Mouse (Mus musculus) erythroid progenitor cell, adult 5-6 weeks (primary cell): ENCODE data around the gene Chd3. TPM values are rescaled to one million over a fixed set of nuclear protein-coding genes. Genes with fewer than 3 reads are reported as not detected.

Experiments
- ATAC-seq: replicated peaks from 2 replicates; pipeline ENCODE4 v1.8.0; 2016; ENCODE audit warnings: moderate number of reproducible peaks, mild to moderate bottlenecking, moderate TSS enrichment, inconsistent platforms; ENCODE audit not compliant: poor library complexity, low FRiP score, severe bottlenecking
- total RNA-seq, 2 experiments: library from RNA; stranded (forward) in 1 of 2; stranded (reverse) in 1 of 2; fragments of 150-400 nt in 1 of 2; fragments of 186-747, 209-891 nt in 1 of 2; gene quantifications; 2 replicates each; pipeline versions ENCODE4 v1.2.3 to v1.2.4; 2015 to 2017; ENCODE audit warnings: low replicate concordance in 2 of 2

The Chd3 gene
- total RNA-seq, 2 experiments from 2014 or later = 19.5 to 21.0 TPM

DNA sequence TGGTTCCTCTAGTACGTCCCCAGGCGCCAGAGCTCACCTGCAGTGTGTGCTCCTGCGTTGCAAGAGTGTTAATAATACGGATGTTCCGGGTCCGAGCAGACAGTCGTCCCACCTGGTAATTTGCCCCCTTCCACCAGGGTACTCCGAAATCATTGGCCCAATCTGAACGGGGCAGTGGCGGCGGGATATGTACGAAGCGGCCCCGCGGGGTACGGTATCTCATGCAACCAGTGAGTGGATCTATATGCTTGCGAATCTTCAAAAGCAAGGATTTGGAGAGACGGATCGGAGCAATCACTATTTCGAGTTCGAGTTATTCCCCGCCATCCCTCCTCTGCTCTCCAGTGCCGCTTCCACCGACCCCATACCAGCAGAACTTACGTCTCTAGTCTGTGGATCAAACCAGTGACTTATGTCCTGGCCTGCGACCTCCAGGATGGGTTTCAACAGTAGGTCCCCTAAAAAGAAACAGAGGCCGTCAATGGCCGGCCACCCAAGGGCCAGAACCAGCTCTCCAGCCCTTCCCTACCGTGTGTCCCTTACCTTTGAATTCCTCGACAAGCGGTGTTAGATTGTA lies 25.5 kb upstream of the Chd3 start:
- peak; percentile 6; the same call in 1 of the 2 replicates for ATAC-seq

DNA sequence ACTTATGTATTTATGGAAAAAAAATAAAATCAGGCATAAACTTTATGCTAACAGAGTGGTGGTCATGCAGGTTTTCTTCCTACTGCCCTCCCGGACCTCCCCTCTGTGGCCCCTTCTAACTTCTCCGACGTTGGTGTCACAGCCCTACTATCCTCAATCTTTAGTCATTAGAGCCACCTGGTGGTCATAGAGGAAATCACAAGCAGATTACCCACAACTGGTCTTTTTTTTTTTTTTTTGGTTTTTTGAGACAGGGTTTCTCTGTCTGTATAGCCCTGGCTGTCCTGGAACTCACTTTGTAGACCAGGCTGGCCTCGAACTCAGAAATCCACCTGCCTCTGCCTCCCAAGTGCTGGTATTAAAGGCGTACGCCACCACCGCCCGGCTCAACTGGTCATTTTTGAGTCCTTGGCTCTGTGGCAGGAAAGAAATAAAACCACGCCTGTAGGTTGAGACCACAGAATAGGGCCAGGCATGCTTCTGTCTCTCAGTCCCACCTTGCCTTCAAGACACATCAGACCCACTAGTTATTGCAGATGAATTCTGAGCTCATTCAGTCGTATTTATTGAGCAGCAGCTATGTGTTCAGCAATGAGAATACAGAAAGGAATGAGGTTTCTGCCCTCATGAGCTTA lies 21.3 kb upstream of the Chd3 start:
- 0 out of 2 replicates have a peak, but pooled peaks have one; percentile 48 for ATAC-seq

DNA sequence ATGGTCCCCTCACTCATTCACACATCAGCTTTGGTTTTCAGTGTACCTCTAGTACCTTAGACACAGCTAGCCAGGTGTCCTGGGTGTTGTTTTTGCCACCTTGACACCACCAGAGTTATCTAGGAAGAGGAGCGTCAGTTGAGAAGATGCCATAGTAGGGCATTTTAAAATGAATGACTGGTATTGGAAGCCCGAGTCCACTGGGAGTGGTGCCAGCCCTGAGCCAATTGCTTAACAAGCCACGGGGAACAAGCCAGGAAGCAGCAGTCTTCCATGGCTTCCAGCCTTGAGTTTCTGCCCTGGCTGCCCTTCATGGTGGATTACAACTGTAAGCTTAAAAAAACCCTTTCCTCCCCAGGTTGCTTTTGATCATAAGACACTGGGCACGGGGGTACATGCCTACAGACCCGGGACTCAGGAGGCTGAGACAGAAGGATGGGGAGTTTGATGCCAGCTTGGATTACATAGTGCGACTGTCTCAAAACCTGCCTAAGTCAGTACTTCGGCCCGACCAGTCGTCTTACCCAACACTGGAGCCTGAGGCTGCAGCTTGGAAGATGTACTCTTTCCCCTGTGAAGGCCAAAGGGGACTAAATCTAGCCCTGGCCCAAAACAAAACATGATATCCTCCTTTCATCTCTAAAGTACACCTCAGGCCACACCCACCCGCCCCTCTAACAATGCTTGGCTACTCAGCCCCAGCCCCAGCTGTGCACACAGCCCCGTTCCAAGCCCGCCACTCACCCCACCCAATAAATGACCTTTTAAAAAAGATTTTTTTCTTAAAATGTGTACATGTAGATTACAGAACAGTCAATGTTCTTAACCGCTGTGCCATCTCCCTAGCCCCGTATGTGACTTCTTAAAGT lies 20.6 kb upstream of the Chd3 start:
- no peak for ATAC-seq

DNA sequence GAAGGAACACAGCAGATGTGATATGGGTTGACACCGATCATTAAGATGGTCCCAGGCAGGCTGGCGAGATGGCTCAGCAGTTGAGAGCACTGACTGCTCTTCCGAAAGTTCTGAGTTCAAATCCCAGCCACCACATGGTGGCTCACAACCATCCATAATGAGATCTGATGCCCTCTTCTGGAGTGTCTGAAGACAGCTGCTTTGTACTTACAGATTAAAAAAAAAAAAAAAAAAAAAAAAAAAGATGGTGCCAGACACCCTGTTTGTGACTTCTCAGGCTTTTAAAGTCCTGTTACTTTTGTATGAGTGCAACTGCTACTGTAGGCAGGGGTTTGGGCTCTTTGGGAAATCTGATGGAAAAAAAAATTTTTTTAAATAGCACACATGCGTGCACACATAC lies 19.5 kb upstream of the Chd3 start:
- no peak for ATAC-seq

DNA sequence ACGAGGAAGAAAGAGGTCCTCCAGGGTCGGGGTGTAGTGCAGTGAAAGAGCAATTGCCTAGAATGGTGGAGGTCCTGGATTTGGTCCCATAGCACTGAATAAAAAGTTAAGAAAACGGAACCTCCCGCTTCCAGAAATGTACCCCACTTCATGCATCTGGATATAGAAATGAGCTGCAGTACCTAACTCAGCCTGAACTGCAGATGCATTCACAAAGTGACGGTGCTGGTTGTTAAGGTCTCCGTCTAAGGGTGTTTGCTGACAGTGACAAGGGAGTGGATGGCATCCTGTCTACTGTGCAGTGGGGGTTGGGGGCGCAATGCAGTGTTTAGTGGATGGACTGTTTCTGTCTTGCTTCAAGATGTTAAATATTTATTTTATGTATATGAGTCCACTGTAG lies 17.6 kb upstream of the Chd3 start:
- no peak for ATAC-seq

DNA sequence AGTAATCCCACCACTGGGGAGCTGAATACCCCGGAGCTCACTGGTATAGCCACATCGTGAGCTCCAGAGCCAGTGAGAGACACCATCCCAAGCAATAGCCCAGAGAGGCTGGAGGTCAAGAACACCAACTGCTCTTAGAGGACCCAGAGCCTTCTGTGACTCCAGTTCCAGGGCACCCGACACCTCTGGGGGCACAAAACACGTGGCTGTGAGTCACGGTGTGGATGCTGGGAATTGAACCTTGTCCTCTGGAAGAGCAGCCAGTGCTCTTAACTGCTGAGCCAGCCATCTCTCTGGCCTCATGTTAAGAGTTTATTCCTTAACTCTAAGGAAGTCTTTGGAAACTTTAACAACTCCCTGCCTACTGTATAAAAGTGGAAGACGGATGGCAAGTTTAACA lies 15.8 kb upstream of the Chd3 start:
- no peak for ATAC-seq

DNA sequence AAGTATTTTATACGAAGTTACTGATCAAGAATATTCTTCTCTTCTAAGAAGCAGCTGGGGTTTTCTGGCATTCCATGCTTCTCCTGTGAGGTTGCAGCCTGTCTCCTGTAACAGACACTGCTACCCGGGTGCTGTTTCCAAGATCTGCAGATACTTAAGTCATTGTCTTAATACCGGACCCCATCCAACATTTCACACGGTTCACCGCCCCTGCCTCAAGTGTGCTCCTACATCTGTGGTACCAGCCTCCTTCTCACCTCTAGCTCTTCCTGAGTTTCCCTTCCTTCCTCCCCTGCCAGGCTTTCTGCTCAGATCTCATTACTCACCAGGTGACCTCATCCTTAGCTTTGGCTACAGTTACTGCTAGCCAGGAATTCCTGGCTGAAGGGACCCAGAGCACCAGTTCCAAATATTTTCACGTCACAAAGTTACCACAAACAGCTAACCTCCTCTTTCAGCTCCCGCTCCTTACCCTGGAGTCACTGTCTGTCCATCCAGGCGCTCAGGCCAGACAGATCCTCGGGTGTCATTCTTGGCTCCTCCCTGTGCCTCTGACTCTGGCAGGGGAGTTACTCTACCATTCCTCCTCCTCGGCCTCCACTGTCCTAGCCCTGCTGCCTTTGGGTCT lies 13.4 kb upstream of the Chd3 start:
- ATAC-seq = no peak

DNA sequence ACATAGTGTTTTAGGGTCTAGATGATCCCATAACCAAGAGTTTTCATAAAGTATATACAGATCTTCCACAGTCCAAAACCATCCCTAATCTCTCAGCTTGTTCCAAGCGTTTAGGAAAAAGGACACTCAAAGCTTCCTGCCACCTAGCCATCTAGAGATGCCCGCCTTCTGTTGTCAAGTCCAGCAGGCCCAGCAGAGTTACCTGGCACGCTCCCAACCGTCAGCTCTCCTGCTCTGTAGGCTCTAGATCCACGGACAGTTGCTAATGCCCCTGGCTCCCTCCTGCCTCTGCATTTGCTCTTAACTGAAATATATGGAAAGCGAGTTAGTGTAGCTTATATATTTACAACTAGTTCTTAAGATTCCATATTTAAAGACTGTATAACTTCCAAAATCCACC lies 12.2 kb upstream of the Chd3 start:
- ATAC-seq = no peak

DNA sequence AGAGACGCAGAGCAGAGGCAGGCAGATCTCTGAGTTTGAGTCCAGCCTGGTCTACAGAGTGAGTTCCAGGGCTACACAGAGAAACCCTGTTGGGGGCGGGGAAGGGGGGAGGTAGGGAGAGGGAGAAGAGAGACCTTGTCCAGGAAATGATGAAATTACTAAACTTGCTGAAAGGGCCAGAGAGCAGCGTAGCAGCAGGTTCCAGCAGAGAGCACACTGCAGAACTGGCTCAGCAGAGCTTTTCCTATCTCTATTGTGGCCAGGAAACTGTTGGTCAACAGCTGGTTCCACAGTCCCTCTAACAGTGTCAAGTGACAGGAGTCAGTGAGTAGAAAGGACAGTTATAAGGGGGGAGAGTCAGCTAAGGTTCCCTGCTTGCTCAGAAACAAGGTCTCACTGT lies 10.4 kb upstream of the Chd3 start:
- no peak for ATAC-seq

DNA sequence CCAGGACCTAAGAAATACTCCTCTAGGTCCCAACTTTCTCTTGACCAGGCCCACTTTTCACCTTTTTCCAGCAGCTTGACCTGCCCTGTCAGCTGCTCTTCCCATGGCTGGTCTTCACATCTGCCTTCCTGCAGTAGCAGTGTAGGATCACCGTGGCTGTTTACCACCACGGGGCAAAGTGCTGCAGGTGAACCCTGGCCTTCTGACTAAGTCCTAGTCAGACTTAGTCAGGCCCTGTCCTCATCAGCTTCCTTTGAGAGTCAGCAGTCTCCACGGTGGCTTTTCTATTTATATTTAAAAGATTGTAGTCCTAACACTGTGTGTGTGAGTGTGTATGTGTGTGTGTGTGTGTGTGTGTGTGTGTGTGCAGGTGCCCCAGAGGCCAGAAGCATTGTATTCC lies 8.6 kb upstream of the Chd3 start:
- ATAC-seq = no peak

DNA sequence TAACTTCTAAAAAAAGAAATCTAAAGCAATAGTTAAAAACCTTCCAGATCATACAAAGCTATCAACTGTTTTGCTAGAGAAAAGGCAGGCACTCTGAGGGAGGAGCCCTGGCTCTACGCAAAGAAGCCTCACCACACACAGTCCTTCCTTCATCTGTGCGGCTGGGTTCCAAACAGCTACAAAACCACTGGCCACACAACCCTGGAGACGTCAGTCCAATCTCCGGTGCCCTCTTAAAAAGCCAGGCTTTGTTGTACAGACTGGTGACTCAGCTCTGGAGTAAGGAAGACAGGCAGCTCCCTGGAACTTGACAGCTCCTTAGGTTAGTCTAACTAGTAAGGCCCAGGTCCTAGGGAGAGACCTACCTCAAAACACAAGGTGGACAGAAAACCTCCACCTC lies 6.4 kb upstream of the Chd3 start:
- no peak for ATAC-seq

DNA sequence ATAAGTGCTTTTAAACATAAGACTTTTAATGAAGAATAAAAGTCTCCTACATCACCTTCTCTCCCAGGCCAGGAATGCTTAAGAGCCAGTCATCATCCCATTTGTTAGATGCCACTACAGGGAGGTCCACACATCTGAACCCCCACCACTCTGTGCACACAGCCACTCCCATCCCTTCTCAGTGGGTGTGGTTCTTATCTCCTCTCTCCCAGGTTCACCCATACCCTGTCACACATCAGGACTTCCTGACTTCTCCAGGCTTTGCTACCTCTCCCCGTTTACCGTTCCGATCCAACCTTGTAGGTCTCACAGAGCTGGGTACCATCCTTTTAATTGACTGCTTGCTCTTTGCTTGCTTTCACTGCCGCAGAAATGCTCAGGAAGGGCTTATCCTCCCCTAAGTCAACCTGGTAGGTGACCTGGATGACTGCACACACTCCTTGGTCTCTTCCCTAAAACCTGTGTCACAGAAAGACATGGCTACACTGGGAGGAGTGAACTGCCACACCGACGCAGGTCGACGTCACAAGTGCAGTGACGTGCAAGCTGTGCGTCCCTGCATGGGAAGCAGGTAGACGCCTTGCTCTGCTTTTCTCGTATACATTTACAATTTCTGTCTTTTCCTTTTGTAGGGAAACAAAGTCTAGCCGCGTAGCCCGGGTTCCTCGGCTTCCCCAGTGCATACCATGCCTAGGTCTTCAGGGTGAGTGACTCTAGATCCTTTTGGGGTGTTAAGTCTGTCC lies 4.2 kb upstream of the Chd3 start:
- ATAC-seq = peak; percentile 87

DNA sequence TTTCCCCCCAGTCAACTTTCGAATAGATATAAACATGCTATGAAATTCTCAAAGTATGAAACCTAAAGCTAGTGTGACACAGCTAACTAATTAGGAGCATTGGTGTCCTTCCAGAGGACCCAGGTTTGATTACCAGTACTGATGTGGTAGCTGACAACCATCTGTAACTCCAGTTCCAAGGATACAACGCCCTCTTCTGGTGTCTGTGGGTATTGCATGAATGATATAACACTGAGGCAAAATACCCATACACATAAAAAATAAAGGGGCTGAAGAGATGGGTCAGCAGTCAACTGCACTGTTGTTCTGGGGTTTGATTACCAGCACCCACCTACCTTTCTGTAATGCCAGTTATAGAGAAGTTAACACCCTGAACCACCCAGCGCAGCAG lies 3.6 kb upstream of the Chd3 start:
- peak; percentile 52 for ATAC-seq

DNA sequence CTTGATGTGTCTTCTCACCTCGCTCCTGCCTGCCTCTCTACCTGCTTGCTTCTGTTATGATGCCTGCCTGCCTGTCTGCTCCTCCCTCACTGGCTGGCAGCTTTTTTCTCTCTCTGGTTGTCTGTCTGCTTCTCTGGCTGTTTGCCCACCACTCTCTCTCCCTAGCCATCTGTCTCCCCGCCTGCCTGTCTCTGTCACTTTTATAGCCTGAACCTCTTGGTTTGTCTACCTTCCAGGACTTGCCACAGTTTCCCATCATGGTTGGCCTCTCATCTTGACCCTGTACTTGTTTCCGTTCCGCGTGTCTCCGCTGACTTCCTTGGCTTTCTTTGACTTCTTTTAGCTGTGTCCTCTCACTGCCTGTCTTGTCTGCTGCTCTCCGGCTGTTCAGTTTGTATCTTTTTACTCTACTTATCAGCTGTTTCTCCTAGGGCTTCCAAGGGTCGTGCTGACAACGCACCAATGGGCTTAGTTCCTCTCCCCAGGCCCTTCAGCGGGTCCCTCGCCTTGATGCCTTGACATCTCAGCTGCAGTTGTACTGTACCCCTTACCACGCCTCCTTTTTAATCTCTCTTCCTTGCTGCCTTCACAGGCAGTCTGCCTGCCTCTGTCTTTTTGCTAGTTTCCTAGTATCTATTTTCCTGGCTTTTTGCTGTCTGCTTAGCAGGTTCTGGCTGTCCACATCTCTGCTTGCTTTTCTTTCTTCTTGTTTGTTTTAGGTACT lies 3.0 kb upstream of the Chd3 start:
- ATAC-seq = peak; percentile 58

DNA sequence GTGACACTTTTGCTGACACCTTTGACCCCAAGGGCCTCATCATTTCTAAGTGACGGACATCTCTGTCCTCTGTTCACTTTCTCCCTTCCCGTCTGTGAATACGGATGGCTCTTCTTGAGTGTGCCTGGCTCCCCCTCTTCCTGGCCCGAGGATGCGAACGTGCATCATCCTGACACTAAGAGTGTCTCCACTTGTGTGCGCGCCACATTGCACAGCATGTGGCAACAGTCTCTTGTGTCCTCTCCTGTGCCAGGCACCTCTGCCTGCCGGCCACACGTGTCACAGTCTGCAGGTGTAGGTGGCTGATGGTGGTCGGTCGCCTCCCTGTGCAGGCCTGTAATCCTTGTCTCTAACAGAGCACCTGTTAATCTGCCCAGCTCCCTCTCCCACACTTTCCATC lies 2.4 kb upstream of the Chd3 start:
- no peak for ATAC-seq

DNA sequence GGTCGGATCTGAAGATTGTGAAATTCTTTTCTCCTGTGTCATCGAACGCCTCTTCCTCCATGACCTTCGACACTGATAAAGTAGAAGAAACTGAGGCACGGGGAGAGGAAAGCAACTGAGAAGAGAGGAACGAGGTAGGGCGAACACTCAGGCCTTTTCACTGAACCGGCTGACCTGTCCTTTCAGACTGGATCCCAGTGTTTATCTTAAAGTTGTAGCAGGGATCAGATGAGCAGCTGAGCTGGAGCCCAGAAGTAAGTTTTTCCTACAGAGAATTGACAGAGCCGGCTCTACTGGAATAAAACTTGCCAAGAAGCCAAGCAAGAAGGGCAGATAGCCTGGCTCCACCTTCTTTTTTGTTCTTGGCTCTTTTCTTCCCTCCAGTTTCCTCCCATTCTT lies 1.6 kb upstream of the Chd3 start:
- ATAC-seq = no peak

DNA sequence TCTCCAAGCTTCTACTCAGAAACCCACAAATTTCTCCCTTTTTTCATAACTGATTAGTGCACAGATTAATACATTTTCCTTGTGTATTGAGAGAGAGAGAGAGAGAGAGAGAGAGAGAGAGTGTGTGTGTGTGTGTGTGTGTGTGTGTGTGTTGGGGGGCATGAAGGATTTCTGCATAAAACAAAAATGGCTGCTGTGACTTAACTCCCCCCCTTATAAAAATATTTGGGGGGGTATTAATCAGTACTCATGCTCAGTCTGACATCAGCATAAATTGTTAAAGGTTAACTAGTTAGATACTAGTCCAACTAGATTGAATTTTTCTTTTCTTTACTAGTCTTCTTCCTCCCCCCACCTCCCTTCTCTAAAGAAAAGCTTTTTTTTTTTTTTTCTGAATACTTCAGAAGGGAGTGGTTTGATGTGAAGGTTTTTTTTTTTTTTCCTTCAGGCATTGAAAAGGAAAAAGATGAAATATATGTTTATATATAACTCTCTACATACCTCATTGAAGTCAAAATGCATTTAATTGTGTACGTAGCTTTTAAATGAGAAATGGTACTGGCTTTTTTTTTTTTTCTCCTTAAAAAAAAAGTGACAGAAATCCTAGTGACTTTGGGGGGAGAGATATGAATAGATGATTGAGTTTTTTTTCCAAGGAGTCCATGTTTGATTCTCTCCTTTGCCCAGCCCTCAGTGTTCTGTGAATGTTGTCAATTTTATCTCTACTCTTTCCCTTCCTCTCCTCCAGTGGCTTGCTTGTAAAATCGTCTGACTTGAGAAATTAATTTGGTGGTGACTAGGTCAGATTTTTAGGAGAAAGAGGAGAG lies 997 bp upstream of the Chd3 start:
- ATAC-seq = no peak

DNA sequence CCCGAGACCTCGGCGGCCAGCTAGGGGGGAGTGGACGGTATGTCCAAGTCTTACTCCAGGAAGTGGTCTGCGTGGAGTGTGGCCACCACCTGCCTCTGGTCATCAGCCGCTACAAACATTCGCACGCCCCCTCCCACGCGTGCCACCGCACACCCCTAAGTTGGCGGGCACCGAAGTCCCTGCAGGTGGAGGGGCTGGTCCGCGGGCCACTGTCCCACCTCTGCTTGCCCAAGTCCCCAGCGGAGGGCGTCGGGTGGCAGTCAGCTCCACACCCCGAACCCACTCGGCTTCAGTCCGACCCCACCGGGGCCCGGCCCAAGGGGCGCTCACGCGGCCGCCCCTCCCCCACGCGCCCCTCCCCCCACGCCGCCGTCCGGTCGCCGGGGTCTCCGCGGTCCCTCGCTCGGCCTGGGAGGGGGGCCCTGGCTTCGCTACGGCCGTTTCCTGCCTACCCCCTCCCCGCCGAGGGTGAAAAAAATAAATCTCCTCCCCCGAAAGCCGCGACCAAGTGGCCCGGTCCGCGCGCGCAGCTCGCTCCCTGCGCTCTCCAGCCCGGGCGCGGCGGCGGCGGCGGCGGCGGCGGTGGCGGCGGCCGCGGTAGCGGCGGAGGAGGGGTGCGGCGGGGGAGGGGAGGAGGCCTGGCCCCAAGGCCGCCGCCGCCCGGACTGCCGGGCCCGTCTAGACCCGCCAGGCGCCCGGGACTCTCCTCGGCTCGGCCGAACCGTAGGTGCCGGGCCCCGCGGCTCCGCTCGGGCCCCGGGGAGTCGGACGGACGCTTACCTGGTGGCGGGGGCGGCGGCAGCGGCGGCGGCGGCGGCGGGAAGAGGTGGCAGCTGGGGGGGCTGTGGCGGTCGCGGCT lies 621 bp downstream of the Chd3 start:
- no peak for ATAC-seq
